Mouse (Mus musculus) MEL (cell line): ENCODE data around the gene Nop16. TPM values are rescaled to one million over a fixed set of nuclear protein-coding genes. Genes with fewer than 3 reads are reported as not detected.

Source experiments
- DNase-seq: peaks from one replicate; pipeline ENCODE4 v3.0.0; 2011; ENCODE audit warnings: low read depth, low spot score
- H3K27ac ChIP-seq: 2 replicates; pipeline ENCODE4 v1.5.1; 2012; ENCODE audit warnings: low read depth, mild to moderate bottlenecking, control low read depth, low read length, moderate library complexity; ENCODE audit not compliant: control insufficient read depth
- H3K27me3 ChIP-seq, 2 experiments: fragments of 150-350 bp in 1 of 2; sonication (generic) in 1 of 2; 2 replicates each; pipeline ENCODE4 v1.6.1; 2012; ENCODE audit warnings: low read length in 2 of 2, mild to moderate bottlenecking in 2 of 2, improper control_type of control experiment in 1 of 2, moderate library complexity in 1 of 2; ENCODE audit not compliant: insufficient read depth in 2 of 2, control insufficient read depth in 1 of 2
- H3K36me3 ChIP-seq, 2 experiments: 2 replicates each; pipeline ENCODE4 v1.6.1; 2012 to 2014; ENCODE audit warnings: low read length in 2 of 2, improper control_type of control experiment in 1 of 2, inconsistent platforms in 1 of 2, mild to moderate bottlenecking in 1 of 2; ENCODE audit not compliant: insufficient read depth in 2 of 2, control insufficient read depth in 1 of 2
- H3K4me1 ChIP-seq, 2 experiments: fragments of 150-350 bp in 1 of 2; sonication (generic) in 1 of 2; 2 replicates each; pipeline ENCODE4 v1.6.1; 2012; ENCODE audit warnings: low read length in 2 of 2, improper control_type of control experiment in 1 of 2, mild to moderate bottlenecking in 1 of 2; ENCODE audit not compliant: insufficient read depth in 2 of 2, control insufficient read depth in 1 of 2
- H3K4me3 ChIP-seq, 2 experiments: fragments of 150-350 bp in 1 of 2; sonication (generic) in 1 of 2; 2 replicates each; pipeline ENCODE4 v1.5.1; 2012; ENCODE audit warnings: low read depth in 2 of 2, low read length in 2 of 2, mild to moderate bottlenecking in 2 of 2, moderate library complexity in 2 of 2, control low read depth in 1 of 2, improper control_type of control experiment in 1 of 2; ENCODE audit not compliant: control insufficient read depth in 1 of 2, insufficient read depth in 1 of 2
- H3K79me2 ChIP-seq: 2 replicates; pipeline ENCODE4 v1.6.1; 2012; ENCODE audit warnings: mild to moderate bottlenecking, low read length, moderate library complexity; ENCODE audit not compliant: control insufficient read depth, poor library complexity, insufficient read depth
- H3K9ac ChIP-seq: 2 replicates; pipeline ENCODE4 v1.6.1; 2012; ENCODE audit warnings: low read depth, mild to moderate bottlenecking, control low read depth, low read length, moderate library complexity; ENCODE audit not compliant: control insufficient read depth, poor library complexity, severe bottlenecking
- H3K9me3 ChIP-seq: fragments of 150-350 bp; sonication (generic); replicated peaks from 2 replicates; pipeline ENCODE4 v1.6.1; 2012; ENCODE audit warnings: mild to moderate bottlenecking, low read length, improper control_type of control experiment, moderate library complexity; ENCODE audit not compliant: insufficient read depth
- CHD2 ChIP-seq: IDR thresholded peaks from 2 replicates; pipeline ENCODE4 v1.6.1; 2011; ENCODE audit warnings: low read length, improper control_type of control experiment
- ELF1 ChIP-seq: IDR thresholded peaks from 2 replicates; pipeline ENCODE4 v1.6.1; 2014; ENCODE audit warnings: low read depth, mild to moderate bottlenecking, inconsistent platforms, low read length, improper control_type of control experiment, moderate library complexity
- JUND ChIP-seq: IDR thresholded peaks from 2 replicates; pipeline ENCODE4 v1.6.1; 2011; ENCODE audit warnings: low read depth, mild to moderate bottlenecking, improper control_type of control experiment, low read length
- KAT2A ChIP-seq: conservative IDR thresholded peaks from 2 replicates; pipeline ENCODE4 v1.6.1; 2012; ENCODE audit warnings: low read depth, low read length, improper control_type of control experiment, inconsistent platforms
- MAX ChIP-seq: IDR thresholded peaks from 2 replicates; pipeline ENCODE4 v1.6.1; 2011; ENCODE audit warnings: low read length, improper control_type of control experiment
- MXI1 ChIP-seq: IDR thresholded peaks from 2 replicates; pipeline ENCODE4 v1.6.1; 2011; ENCODE audit warnings: mild to moderate bottlenecking, low read depth, low read length, improper control_type of control experiment
- MYB ChIP-seq: IDR thresholded peaks from 2 replicates; pipeline ENCODE4 v1.6.1; 2011; ENCODE audit warnings: mild to moderate bottlenecking, low read depth, low read length, improper control_type of control experiment
- POLR2A ChIP-seq, 2 experiments: IDR thresholded peaks; 2 replicates each; pipeline ENCODE4 v1.6.1; 2011 to 2012; ENCODE audit warnings: low read length in 2 of 2, mild to moderate bottlenecking in 2 of 2, control low read depth in 1 of 2, improper control_type of control experiment in 1 of 2, low read depth in 1 of 2, moderate library complexity in 1 of 2; ENCODE audit not compliant: control insufficient read depth in 1 of 2, insufficient read depth in 1 of 2, poor library complexity in 1 of 2
- POLR2AphosphoS2 ChIP-seq: IDR thresholded peaks from 2 replicates; pipeline ENCODE4 v1.6.1; 2011; ENCODE audit warnings: low read length, improper control_type of control experiment
- RAD21 ChIP-seq: IDR thresholded peaks from 2 replicates; pipeline ENCODE4 v1.6.1; 2011; ENCODE audit warnings: mild to moderate bottlenecking, low read depth, low read length, improper control_type of control experiment
- RCOR1 ChIP-seq: IDR thresholded peaks from 2 replicates; pipeline ENCODE4 v1.6.1; 2012; ENCODE audit warnings: low read depth, mild to moderate bottlenecking, inconsistent platforms, low read length, improper control_type of control experiment
- TBP ChIP-seq: IDR thresholded peaks from 2 replicates; pipeline ENCODE4 v1.8.0; 2011; ENCODE audit warnings: low read depth, low read length, improper control_type of control experiment
- TCF12 ChIP-seq: IDR thresholded peaks from 2 replicates; pipeline ENCODE4 v1.6.1; 2014; ENCODE audit warnings: low read depth, mild to moderate bottlenecking, inconsistent platforms, low read length, improper control_type of control experiment, moderate library complexity
- UBTF ChIP-seq: IDR thresholded peaks from 2 replicates; pipeline ENCODE4 v1.6.1; 2012; ENCODE audit warnings: low read depth, mild to moderate bottlenecking, inconsistent platforms, low read length, improper control_type of control experiment, moderate library complexity, borderline replicate concordance; ENCODE audit not compliant: insufficient read depth
- USF2 ChIP-seq, 2 experiments: IDR thresholded peaks; 2 replicates each; pipeline ENCODE4 v1.6.1; 2011 to 2012; ENCODE audit warnings: improper control_type of control experiment in 2 of 2, low read length in 2 of 2, borderline replicate concordance in 1 of 2, inconsistent platforms in 1 of 2, low read depth in 1 of 2, mild to moderate bottlenecking in 1 of 2; ENCODE audit not compliant: insufficient read depth in 1 of 2
- ZKSCAN1 ChIP-seq: IDR thresholded peaks from 2 replicates; pipeline ENCODE4 v1.6.1; 2012; ENCODE audit warnings: low read depth, mild to moderate bottlenecking, inconsistent platforms, low read length, improper control_type of control experiment, moderate library complexity
- polyA plus RNA-seq, 2 experiments: library from polyadenylated mRNA; stranded (reverse) in 1 of 2; unstranded in 1 of 2; fragments of >175 nt in 1 of 2; fragments of >200 nt in 1 of 2; gene quantifications; 2 replicates each; pipeline versions ENCODE4 v1.2.1 to v1.2.4; 2012; ENCODE audit warnings: low replicate concordance in 2 of 2, low read depth in 1 of 2; ENCODE audit not compliant: insufficient read length in 2 of 2, insufficient read depth in 1 of 2, missing spikeins in 1 of 2
- total RNA-seq: library from RNA; depleted of rRNA; stranded (reverse); fragments of 300-350 nt; gene quantifications from 2 replicates; pipeline ENCODE4 v1.2.3, GENCODE M21; 2012

Gene Nop16
- total and polyA plus RNA-seq, 3 experiments, result 131 to 172 TPM; not detected in 1

- DNase-seq, result no peak
- no peak overlapping the region for H3K4me3 ChIP-seq
- H3K79me2 ChIP-seq, result peaks cover 4% of the 10 kb centered on the region; the same call in 1 of the 2 replicates
- peaks cover 0 to 4% of the 10 kb centered on the region in 2 experiments; a peak in 1 of 4 replicates for H3K4me1 ChIP-seq
- H3K27ac ChIP-seq, result no peak overlapping the region
- no peak overlapping the region for H3K9ac ChIP-seq
- no peak for TF ChIP-seq MYB
- TF ChIP-seq TBP, result no peak
- no peak for TF ChIP-seq JUND
- no peak for TF ChIP-seq POLR2A (IDR thresholded peaks at IDR 0.05; ENCODE audit: control insufficient read depth in 1 of 2, insufficient read depth in 1 of 2, low read depth in 1 of 2, low read length in 2 of 2, poor library complexity in 1 of 2)
- no peak for TF ChIP-seq KAT2A
- TF ChIP-seq TCF12, result no peak
- no peak for TF ChIP-seq POLR2AphosphoS2
- TF ChIP-seq RCOR1, result no peak
- TF ChIP-seq CHD2, result no peak
- TF ChIP-seq USF2 (IDR thresholded peaks at IDR 0.05; ENCODE audit: borderline replicate concordance in 1 of 2, insufficient read depth in 1 of 2, low read depth in 1 of 2, low read length in 2 of 2), result no peak
- no peak for TF ChIP-seq RAD21
- no peak for TF ChIP-seq MAX
- no peak for TF ChIP-seq UBTF
- no peaks in the 10 kb centered on the region for H3K9me3 ChIP-seq
- H3K36me3 ChIP-seq, result peaks cover 1 to 3% of the 10 kb centered on the region in 2 experiments; a peak in 3 of 4 replicates
- no peaks in the 10 kb centered on the region for H3K27me3 ChIP-seq
These were observed 6.3 kb upstream of the Nop16 start for GRCm38 (mm10) chr13:54596107-54596690.

- Histone ChIP-seq H3K27ac (no peak overlapping the region), H3K9ac (no peak overlapping the region), H3K4me3 (no peak overlapping the region), H3K36me3 (peaks cover 0 to 6% of the 10 kb centered on the region in 2 experiments; a peak in 2 of 4 replicates), H3K79me2 (peaks cover 23% of the 10 kb centered on the region), H3K27me3 (no peaks in the 10 kb centered on the region), H3K9me3 (no peaks in the 10 kb centered on the region), H3K4me1 (peaks cover 2 to 9% of the 10 kb centered on the region in 2 experiments; a peak in 3 of 4 replicates)
- DNase-seq, result no peak
- no peak for TF ChIP-seq ZKSCAN1
- TF ChIP-seq ELF1, result no peak
- TF ChIP-seq KAT2A, result no peak
- TF ChIP-seq JUND, result no peak
- TF ChIP-seq MXI1, result no peak
These were observed 3.7 kb upstream of the Nop16 start for GRCm38 (mm10) chr13:54593617-54594016.
